Mouse (Mus musculus): ENCODE data around the gene Aqp11. TPM values are rescaled to one million over a fixed set of nuclear protein-coding genes. Genes with fewer than 3 reads are reported as not detected.

The Aqp11 gene
- polyA plus RNA-seq, 1 experiment from 2014 or later, result 6.7 TPM

- 60% methylated on average over 9 of the region's 9 CpGs for WGBS
- ATAC-seq (ENCODE audit: borderline replicate concordance, extremely low read depth, low FRiP score, low TSS enrichment), result no peak
These were observed 28.5 kb upstream of the Aqp11 start for GRCm38 (mm10) chr7:97766406-97767166.

GRCm38 (mm10) chr7:97765963-97766347 is 27.9 kb upstream of the Aqp11 start:
- H3K4me2 ChIP-seq, result no peak overlapping the region
- H3K36me3 ChIP-seq, result no peaks in the 10 kb centered on the region
- H3K4me3 ChIP-seq, result no peak overlapping the region
- WGBS, result 76% methylated on average over 5 of the region's 5 CpGs
- H3K9me3 ChIP-seq, result no peaks in the 10 kb centered on the region
- no peak overlapping the region for H3K9ac ChIP-seq
- no peaks in the 10 kb centered on the region for H3K4me1 ChIP-seq
- no peaks in the 10 kb centered on the region for H3K27me3 ChIP-seq
- H3K27ac ChIP-seq, result no peak overlapping the region
- ATAC-seq (ENCODE audit: borderline replicate concordance, extremely low read depth, low FRiP score, low TSS enrichment), result no peak

More at GRCm38 (mm10) chr7:97766406-97767166, 28.5 kb upstream of the Aqp11 start:
- no peaks in the 10 kb centered on the region for H3K9me3 ChIP-seq
- H3K27me3 ChIP-seq, result no peaks in the 10 kb centered on the region
- H3K36me3 ChIP-seq, result no peaks in the 10 kb centered on the region
- no peak overlapping the region for H3K4me2 ChIP-seq
- no peak overlapping the region for H3K9ac ChIP-seq
- H3K27ac ChIP-seq, result no peak overlapping the region
- no peak overlapping the region for H3K4me3 ChIP-seq
- H3K4me1 ChIP-seq, result no peaks in the 10 kb centered on the region

- H3K9me3 ChIP-seq, result no peaks in the 10 kb centered on the region
- no peaks in the 10 kb centered on the region for H3K36me3 ChIP-seq
- H3K4me3 ChIP-seq, result no peak overlapping the region
- no peaks in the 10 kb centered on the region for H3K27me3 ChIP-seq
- no peak overlapping the region for H3K27ac ChIP-seq
- 82% methylated on average over 21 of the region's 21 CpGs for WGBS
- H3K9ac ChIP-seq, result no peak overlapping the region
- no peaks in the 10 kb centered on the region for H3K4me1 ChIP-seq
- ATAC-seq (ENCODE audit: borderline replicate concordance, extremely low read depth, low FRiP score, low TSS enrichment), result no peak
- H3K4me2 ChIP-seq, result no peak overlapping the region
These were observed 27.3 kb upstream of the Aqp11 start for GRCm38 (mm10) chr7:97765181-97765962.

- Histone ChIP-seq H3K9ac (no peak overlapping the region), H3K36me3 (no peaks in the 10 kb centered on the region), H3K4me2 (no peak overlapping the region), H3K27me3 (no peaks in the 10 kb centered on the region), H3K27ac (no peak overlapping the region), H3K9me3 (no peaks in the 10 kb centered on the region), H3K4me3 (no peak overlapping the region), H3K4me1 (no peaks in the 10 kb centered on the region)
- no peak for ATAC-seq (ENCODE audit: borderline replicate concordance, extremely low read depth, low FRiP score, low TSS enrichment)
- WGBS, result 68% methylated on average over 11 of the region's 11 CpGs
These were observed 26.5 kb upstream of the Aqp11 start for GRCm38 (mm10) chr7:97764591-97764990.

- no peaks in the 10 kb centered on the region for H3K36me3 ChIP-seq
- no peaks in the 10 kb centered on the region for H3K4me1 ChIP-seq
- H3K27me3 ChIP-seq, result no peaks in the 10 kb centered on the region
- H3K9me3 ChIP-seq, result no peaks in the 10 kb centered on the region
- H3K27ac ChIP-seq, result no peak overlapping the region
- no peak for ATAC-seq (ENCODE audit: borderline replicate concordance, extremely low read depth, low FRiP score, low TSS enrichment)
- H3K9ac ChIP-seq, result no peak overlapping the region
- 56% methylated on average over 18 of the region's 18 CpGs for WGBS
- peak overlapping the region; percentile 17; the same call in 1 of the 2 replicates for H3K4me2 ChIP-seq
- no peak overlapping the region for H3K4me3 ChIP-seq
These were observed 19.1 kb upstream of the Aqp11 start for GRCm38 (mm10) chr7:97756967-97757881.

GRCm38 (mm10) chr7:97749207-97750190 is 11.4 kb upstream of the Aqp11 start:
- Histone ChIP-seq H3K9ac (no peak overlapping the region), H3K4me3 (peak overlapping the region; percentile 23), H3K4me2 (peak overlapping the region; percentile 49), H3K36me3 (no peaks in the 10 kb centered on the region), H3K4me1 (peaks cover 10% of the 10 kb centered on the region), H3K9me3 (no peaks in the 10 kb centered on the region), H3K27me3 (no peaks in the 10 kb centered on the region), H3K27ac (peak overlapping the region; percentile 51)
- WGBS, result 29% methylated on average over 19 of the region's 19 CpGs
- no peak for ATAC-seq (ENCODE audit: borderline replicate concordance, extremely low read depth, low FRiP score, low TSS enrichment)

- peak; percentile 53; the same call in 1 of the 2 replicates for ATAC-seq (ENCODE audit: borderline replicate concordance, extremely low read depth, low FRiP score, low TSS enrichment)
- Histone ChIP-seq H3K4me3 (peak overlapping the region; percentile 23), H3K4me1 (peaks cover 10% of the 10 kb centered on the region), H3K27me3 (no peaks in the 10 kb centered on the region), H3K9ac (no peak overlapping the region), H3K36me3 (no peaks in the 10 kb centered on the region), H3K9me3 (no peaks in the 10 kb centered on the region), H3K4me2 (peak overlapping the region; percentile 49), H3K27ac (peak overlapping the region; percentile 51)
- 47% methylated on average over 10 of the region's 10 CpGs for WGBS
These were observed 10.6 kb upstream of the Aqp11 start for GRCm38 (mm10) chr7:97748527-97749206.

- peaks cover 10% of the 10 kb centered on the region for H3K4me1 ChIP-seq
- WGBS, result 26% methylated on average over 28 of the region's 28 CpGs
- no peak overlapping the region for H3K9ac ChIP-seq
- H3K4me3 ChIP-seq, result peak overlapping the region; percentile 8; the same call in 1 of the 2 replicates
- ATAC-seq (ENCODE audit: borderline replicate concordance, extremely low read depth, low FRiP score, low TSS enrichment), result peak; percentile 79
- H3K9me3 ChIP-seq, result no peaks in the 10 kb centered on the region
- no peak overlapping the region for H3K27ac ChIP-seq
- H3K27me3 ChIP-seq, result no peaks in the 10 kb centered on the region
- peak overlapping the region; percentile 49 for H3K4me2 ChIP-seq
- no peaks in the 10 kb centered on the region for H3K36me3 ChIP-seq
These were observed 9.9 kb upstream of the Aqp11 start for GRCm38 (mm10) chr7:97747787-97748497.

- H3K27me3 ChIP-seq, result no peaks in the 10 kb centered on the region
- ATAC-seq (ENCODE audit: borderline replicate concordance, extremely low read depth, low FRiP score, low TSS enrichment), result no peak
- H3K4me1 ChIP-seq, result peaks cover 10% of the 10 kb centered on the region
These were observed 9.2 kb upstream of the Aqp11 start for GRCm38 (mm10) chr7:97747176-97747707.

GRCm38 (mm10) chr7:97745299-97745698 is 7.2 kb upstream of the Aqp11 start:
- peaks cover 13% of the 10 kb centered on the region for H3K4me1 ChIP-seq
- no peaks in the 10 kb centered on the region for H3K36me3 ChIP-seq
- no peak overlapping the region for H3K27ac ChIP-seq
- H3K4me2 ChIP-seq, result no peak overlapping the region
- no peaks in the 10 kb centered on the region for H3K27me3 ChIP-seq
- H3K9me3 ChIP-seq, result no peaks in the 10 kb centered on the region
- no peak overlapping the region for H3K9ac ChIP-seq
- no peak overlapping the region for H3K4me3 ChIP-seq
- WGBS, result 12% methylated on average over 3 of the region's 3 CpGs
- no peak for ATAC-seq (ENCODE audit: borderline replicate concordance, extremely low read depth, low FRiP score, low TSS enrichment)

More at GRCm38 (mm10) chr7:97747176-97747707, 9.2 kb upstream of the Aqp11 start:
- H3K27ac ChIP-seq, result no peak overlapping the region
- no peak overlapping the region for H3K9ac ChIP-seq
- no peaks in the 10 kb centered on the region for H3K9me3 ChIP-seq
- H3K4me3 ChIP-seq, result no peak overlapping the region
- WGBS, result 59% methylated on average over 4 of the region's 4 CpGs
- no peak overlapping the region for H3K4me2 ChIP-seq
- H3K36me3 ChIP-seq, result no peaks in the 10 kb centered on the region
